Mouse (Mus musculus) liver, adult (tissue): ENCODE measurements around the gene Alx3.

Experiments
- GATA4 ChIP-seq: IDR thresholded peaks from 2 replicates; pipeline ENCODE4 v1.6.1; 2014; ENCODE audit warnings: mild to moderate bottlenecking, low read length; ENCODE audit not compliant: insufficient replicate concordance

The Alx3 gene

DNA sequence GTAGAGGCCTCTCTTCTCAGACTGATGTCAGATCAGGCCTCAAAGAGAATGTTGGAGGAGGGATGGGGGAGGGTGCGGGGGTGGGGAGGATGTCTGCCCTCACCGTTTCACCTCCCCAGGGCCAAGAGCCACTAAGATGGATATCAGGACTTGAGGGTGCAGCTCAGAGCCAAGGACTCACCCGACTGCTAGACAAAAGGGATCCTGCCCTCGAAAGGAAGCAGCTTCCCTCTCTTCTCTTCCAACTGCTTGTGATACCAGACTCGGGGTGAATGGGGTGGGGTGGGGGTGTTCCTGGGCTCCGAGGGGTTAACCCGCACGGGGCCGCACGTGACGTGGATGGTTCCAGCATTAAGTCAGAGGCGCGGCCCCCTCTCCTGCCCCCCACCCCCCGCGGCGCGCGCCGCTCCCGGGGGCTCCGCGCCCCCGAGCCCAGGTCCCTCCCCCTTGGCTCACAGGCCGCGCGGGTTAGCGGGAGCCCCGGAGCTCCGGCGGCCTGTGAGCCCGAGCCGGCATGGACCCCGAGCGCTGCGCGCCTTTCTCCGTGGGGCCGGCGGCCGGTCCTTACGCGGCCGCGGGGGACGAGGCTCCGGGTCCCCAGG, at the start of gene Alx3:
Gene Alx3 (plus strand): TSS at position 370 of the 602 bp plus-strand sequence.
- TF ChIP-seq GATA4, result no peak

DNA sequence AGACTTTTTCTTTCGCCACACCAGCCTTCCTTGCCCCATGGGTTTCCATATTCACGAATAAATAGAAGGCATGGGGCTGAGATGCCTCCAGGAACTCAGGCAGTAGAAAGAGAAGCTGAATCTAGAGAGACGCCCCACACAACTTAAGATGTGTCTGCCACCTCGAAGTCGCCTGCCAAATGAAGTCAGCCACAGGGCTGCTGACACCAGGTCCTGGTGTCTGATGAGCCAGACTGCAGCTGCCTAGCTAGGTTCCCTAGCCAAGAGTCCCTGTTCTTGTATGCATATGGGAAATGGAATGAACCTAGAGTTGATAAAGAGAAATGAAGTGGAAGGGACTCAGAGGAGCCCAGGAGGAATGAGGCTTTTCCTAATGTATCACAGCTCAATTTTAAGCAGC, 49.6 kb upstream of the Alx3 start:
- TF ChIP-seq GATA4, result no peak

DNA sequence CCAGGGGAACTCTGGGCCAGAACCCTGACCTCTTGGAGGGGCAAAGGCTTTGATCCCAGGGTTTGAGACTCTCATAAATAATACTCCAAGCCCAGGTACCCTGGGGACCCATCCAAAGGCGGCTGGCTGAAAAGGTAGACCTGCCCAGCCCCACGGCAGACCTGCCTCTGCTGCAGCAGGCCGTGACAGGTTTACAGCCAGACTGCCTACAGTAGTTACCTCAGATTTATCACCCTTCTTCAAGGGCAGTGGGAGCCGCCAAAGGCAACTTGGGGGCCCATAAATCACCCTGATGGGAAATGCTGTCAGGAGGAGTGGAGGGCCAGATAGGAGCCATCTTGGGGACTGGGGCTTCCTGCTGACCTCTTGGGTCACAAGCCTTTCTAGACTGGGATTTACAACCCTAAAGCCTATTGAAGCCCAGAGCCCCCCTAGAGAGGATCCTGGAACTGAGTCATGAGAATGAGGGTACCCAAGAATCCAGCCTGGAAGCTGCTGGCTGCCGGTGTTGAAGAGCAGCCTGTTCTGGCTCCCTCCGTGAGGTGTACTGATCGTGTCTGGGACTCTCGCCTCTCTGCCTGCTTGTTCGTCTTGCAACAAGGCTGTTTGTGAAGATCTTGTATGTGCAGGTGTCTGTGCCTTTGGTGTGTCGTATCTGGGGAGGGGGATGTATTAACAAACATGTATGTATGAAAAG, 49.0 kb upstream of the Alx3 start:
- TF ChIP-seq GATA4, result no peak

DNA sequence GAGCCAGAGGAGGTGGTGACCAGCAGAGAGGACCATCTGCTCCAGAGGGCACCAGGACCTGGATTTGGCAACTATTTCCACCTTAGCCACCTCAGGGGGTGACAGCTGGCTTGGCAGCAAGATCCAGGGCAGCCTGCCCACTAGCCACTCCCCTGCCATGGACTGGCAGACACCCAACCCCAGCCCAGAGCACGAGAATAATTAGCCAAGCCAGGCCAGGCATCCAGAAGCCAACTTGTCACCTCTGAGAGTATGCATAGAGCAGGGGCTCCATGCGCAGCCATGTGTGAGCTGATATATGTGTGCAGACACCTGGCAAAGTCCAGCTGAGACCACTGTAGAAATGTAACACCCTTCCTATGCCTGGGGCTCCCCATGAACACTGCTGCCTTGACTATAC, 47.9 kb upstream of the Alx3 start:
- TF ChIP-seq GATA4, result no peak

DNA sequence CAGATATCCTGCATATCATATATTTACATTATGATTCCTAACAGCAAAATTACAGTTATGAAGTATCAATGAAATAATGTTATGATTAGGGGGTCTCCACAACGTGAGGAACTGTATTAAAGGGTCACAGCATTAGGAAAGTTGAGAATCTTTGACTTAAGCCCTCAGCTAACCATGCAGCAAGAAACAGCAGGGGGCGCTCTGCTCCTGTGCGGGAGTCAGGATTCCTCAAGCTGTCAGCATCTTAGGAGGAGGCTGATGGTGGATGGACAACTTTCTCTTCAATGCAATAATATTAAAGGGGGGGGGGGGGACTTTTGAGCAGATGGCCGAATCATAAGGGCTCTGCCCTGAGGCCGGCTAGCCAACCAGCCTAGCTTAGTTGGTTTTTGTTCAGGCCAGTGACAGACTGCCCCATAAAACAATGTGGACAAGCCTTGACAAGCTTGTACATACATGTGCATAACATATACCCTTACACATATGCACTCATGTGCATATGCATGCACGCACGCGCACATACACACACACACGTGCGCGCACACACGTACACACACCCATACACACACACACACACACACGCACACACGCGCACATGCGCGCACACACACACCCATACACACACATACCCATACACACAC, 44.3 kb upstream of the Alx3 start:
- no peak for TF ChIP-seq GATA4

DNA sequence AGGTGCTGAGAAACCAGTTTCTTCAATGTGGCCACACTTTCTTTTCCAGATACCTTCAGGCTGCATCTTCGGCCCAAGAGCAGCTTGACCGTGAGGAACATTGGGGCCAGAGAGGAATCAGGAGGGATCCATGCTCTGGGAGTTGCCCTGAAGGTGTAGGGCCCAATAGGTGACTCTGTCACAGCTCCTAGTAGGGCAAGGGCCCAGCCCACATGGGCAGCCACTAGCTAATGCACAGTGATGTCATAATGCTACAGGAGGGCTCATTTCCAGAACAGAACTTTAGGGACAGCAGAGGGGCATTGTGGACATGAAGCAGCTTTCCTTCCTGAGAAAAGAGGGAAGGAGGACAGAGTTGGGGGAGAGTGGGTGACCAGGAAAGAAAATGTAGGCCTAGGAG, 40.0 kb upstream of the Alx3 start, which contains the start of gene Ubl4b:
Gene Ubl4b (minus strand): TSS at position 232 of the 400 bp plus-strand sequence.
- TF ChIP-seq GATA4, result no peak

DNA sequence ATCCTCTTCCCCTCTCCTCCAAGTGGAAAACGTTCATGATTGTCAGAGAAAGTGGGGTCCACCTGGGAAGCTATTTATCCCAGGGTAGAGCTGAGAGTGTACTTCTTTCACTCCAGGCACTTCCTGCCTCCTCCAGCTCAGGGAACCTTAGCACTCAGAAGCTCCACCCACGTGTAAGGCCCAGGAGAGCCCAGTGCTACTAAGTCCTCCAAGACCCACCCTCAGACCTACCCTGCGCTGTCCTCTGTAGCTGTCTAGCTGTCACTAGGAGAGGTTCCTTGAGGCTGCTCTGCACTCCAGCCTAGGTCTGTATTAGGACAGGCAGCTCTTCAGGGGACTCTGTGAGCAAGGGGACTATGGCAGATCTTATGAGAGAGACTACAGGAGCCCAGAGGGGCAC, 36.1 kb upstream of the Alx3 start:
- no peak for TF ChIP-seq GATA4

DNA sequence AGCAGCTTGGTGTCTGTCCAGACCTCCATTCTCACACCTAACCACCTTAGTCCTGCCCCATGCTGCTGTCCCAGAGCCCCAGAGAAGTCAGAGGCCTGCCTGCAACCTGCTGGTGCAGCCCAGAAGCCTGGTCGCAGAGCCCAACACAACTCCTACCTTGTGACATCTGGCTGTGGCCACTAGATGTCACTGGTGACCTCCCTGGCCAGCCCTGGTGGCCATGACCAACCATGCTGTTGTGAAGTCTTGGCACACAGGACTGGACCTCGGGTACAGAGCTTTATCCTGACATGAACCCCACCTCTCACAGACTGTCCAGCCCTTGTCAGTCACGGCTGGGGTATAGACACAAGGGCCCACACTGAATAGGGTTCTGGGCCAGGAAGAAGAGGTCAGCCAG, 35.6 kb upstream of the Alx3 start:
- no peak for TF ChIP-seq GATA4

DNA sequence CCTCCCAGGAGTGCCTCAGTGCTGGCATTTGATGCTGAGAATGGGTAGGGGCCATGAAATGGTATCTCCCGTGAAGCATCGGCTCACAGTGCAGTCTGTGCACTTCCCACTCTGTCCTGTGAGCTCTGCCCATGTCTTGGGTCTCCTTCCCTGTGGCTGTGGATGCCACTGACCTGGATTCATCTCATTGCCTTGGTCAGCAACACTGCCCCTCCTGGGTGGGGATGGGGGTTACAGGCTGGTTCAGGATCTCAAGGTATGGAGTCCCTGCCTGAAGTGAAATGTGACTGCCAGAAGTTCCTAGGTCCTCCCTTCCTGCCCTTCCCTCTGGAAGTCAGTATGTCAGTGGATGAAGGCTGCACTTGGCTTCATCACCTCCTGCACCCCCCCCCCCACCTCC, 32.7 kb upstream of the Alx3 start:
- no peak for TF ChIP-seq GATA4

DNA sequence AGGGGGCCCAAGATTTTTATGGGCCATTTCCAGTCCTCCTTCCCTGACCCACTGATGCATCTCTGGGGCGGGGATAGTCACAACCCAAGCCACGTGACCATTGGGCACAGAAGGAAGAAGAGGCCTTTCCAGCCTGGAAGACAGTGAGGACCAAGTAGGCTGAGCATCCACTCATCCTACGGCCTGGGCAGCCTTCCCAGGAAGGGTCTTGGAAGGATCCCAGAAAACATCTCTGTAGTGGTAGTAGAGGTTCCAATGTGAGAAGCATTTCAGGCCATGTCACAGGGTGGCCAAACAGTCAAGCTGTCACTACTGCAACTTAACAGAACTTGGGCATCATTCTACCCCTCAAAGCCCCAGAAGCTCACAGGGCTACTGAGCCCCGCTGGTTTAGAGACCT, 32.2 kb upstream of the Alx3 start:
- TF ChIP-seq GATA4, result no peak

DNA sequence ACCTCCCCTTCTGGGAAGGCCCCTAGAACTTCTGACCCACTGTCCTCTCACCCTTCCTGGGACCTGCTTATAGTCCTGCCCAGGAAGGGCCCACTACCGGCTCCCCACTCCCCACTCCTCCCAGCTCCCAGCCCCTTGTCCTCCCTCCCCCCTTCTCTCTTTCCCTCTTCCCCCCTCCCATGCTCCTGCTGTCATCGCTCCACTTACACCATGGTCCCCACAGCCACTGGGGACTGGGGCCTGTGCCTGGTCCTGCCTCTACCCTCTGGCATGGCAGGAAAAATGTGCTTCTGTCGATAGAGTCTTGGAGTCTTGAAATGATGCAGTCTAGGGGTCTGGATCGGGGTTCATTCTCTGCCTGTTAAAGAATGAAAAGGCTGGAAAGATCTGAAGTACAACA, 31.0 kb upstream of the Alx3 start:
- no peak for TF ChIP-seq GATA4

DNA sequence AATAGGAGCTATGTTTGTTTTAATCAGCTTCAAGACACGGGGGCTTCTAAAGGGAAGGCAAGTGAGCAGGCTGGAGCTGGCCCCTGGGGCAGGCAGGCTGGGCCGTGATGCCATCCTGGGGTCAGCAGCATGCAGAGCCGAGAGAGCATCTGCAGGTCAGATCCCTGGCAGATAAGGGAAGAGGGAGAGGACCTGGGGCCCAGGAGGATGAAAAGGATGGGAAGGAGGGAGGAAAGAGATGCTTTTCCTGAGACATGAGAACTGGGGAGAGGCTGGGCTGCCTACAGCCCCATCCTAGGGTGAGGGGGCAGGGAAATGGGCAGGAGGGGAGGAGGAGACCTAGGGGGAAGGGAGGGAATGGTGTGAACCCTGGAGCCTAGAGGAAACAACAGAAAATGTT, 29.5 kb upstream of the Alx3 start:
- TF ChIP-seq GATA4, result no peak

DNA sequence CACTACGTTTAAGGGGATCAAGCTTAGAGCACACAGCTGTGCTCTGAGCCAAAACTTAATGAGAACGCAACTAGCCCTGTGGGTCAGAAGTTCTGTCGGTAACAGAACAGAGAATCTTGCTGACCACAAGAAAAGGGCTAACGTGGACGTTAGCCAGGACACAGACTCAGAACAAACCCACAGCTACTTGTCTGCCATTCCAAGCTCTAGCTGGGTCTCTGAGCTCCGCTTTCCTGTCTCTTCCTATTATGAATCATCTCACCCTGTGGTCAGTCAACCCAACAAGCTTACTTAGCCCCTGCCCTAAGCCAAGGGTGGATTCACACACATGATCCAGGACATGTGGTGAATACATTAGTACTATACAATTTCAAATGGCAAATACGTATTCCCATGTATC, 27.1 kb upstream of the Alx3 start:
- TF ChIP-seq GATA4, result no peak

DNA sequence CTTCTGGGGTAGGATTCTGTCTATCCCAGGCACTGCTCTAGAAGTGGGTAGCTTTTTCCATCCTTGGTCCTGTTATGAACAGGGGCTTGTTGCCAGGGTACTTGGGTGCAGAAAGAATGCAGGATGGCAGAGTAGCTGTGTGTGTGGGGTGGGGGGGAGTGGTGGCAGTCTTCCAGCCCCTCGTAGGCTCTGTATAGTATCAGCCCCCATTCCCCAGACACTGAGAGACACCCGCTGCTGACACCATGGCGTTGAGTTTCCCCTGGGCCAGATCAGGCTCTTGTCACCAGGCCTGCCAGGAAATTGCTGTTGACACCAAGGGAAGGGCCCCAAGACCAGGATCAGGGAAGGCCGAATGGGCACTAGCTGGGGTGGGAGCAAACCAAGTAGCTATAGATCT, 26.1 kb upstream of the Alx3 start:
- TF ChIP-seq GATA4, result no peak

DNA sequence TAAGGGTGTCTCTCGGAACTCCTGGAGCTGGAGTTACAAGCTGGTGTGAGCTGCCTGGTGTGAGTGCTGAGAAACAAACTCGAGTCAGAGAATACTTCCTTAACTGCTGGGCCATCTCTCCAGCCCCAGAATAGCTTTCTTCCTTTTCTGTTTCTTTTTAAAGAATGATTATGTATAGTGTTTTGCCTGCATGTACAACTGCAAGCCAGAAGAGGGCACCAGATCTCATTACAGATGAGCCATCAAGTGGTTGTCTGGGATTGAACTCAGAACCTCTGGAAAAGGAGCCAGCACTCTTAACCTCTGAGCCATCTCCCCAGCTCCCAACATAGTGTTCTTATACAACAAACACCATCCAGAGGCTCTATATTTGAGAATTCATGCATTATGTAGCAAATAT, 23.6 kb upstream of the Alx3 start:
- no peak for TF ChIP-seq GATA4

DNA sequence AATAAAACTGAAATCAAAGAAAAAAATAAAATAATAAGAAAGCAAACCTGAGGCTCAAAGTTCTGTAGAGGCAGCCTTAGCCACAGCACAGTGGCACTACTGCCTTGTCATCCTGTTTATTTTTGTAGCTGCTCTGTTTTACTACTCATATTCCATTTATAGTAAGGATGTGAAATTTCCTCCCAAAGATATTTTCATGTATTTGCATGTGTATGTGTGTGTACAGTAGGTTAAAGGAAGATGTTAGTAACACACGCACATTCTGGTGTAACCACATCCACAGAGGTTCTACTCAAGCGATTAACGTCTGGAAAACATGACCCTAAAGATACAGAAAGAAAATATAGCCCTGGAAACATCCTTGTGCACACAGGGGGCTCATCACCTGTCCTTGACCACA, 18.0 kb upstream of the Alx3 start:
- no peak for TF ChIP-seq GATA4
